Mouse (Mus musculus): ENCODE measurements around the gene Lrrc27. TPM values are rescaled to one million over a fixed set of nuclear protein-coding genes. Genes with fewer than 3 reads are reported as not detected.

Lrrc27 gene
- polyA plus RNA-seq, 1 experiment, result not detected

DNA sequence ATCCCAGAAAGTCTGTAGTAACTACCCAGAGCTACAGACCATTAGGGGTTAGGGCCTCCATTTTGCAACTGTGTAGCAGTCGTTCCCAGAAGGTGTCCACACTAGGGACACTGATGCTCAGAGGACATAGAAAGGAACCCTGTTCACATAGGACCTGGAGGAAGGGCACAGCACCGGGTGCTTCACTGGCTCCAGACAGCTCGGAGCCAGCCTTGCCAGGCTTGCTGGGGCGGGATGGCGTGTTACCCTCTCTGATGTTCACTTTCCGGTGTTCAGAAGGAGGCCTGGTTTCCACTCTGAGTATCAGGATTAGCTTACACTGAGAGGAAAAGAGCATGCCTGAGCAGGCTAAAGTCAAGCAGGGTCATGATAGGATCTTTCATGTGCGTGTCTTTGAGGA, 3.2 kb downstream of the Lrrc27 start:
- Histone ChIP-seq H3K4me1 (ENCODE audit: control insufficient read depth, insufficient read depth, low read length) (no peaks in the 10 kb centered on the region), H3K27ac (ENCODE audit: control insufficient read depth, insufficient read depth, low read depth, low read length, poor library complexity) (no peak overlapping the region), H3K4me3 (replicated peaks; ENCODE audit: control insufficient read depth, low read depth, low read length) (no peak overlapping the region)
- TF ChIP-seq CTCF (IDR thresholded peaks at IDR 0.05; ENCODE audit: control insufficient read depth, insufficient read depth, low read length) (no peak), POLR2A (IDR thresholded peaks at IDR 0.05; ENCODE audit: borderline replicate concordance, control insufficient read depth, low read depth, low read length) (no peak)
- 80% methylated on average over 7 of the region's 7 CpGs for WGBS

DNA sequence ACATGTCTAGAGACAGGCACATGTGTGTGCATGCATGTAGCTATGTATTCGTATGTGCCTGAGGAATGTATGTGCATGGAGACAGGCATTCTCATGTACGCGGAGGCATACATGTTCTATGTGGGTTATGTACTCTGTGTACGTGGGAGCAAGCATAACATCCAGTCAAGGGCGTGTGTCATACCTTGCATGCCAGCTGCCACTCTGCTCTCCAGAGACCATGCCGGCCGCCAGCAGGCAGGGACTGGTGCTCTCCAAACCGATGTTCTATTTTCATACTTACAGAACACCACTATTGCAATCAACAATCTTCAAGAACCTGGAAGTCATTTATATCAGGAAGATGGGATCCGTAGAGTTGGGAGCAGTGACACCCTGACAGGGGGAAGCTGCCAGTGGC, 3.7 kb downstream of the Lrrc27 start:
- WGBS, result 86% methylated on average over 9 of the region's 9 CpGs
- Histone ChIP-seq H3K4me3 (replicated peaks; ENCODE audit: control insufficient read depth, low read depth, low read length) (no peak overlapping the region), H3K27ac (ENCODE audit: control insufficient read depth, insufficient read depth, low read depth, low read length, poor library complexity) (no peak overlapping the region), H3K4me1 (ENCODE audit: control insufficient read depth, insufficient read depth, low read length) (no peaks in the 10 kb centered on the region)
- no peak for TF ChIP-seq POLR2A (IDR thresholded peaks at IDR 0.05; ENCODE audit: borderline replicate concordance, control insufficient read depth, low read depth, low read length)
- TF ChIP-seq CTCF (IDR thresholded peaks at IDR 0.05; ENCODE audit: control insufficient read depth, insufficient read depth, low read length), result no peak

DNA sequence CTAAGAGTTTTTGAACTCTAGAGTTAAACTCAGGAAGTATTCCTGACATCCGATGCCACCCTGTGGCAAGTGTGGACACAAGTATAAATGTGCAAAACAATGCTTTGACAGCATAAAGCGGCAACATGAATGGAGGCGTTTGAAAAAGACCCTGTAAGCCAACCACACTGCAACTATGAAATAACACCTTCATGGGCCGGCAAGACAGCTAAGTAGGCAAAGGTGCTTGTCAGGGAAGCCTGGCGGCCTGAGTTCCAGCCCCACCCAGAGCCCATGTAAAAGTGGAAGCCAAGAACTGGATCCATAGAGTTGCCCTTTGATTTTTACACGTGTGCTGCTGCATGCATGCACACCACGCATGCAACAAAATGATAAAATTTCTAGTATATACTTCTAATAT, 4.3 kb downstream of the Lrrc27 start:
- no peak for TF ChIP-seq CTCF (IDR thresholded peaks at IDR 0.05; ENCODE audit: control insufficient read depth, insufficient read depth, low read length)
- TF ChIP-seq POLR2A (IDR thresholded peaks at IDR 0.05; ENCODE audit: borderline replicate concordance, control insufficient read depth, low read depth, low read length), result no peak
- no peaks in the 10 kb centered on the region for H3K4me1 ChIP-seq (ENCODE audit: control insufficient read depth, insufficient read depth, low read length)
- WGBS, result 84% methylated on average over 7 of the region's 7 CpGs
- no peak overlapping the region for H3K4me3 ChIP-seq (replicated peaks; ENCODE audit: control insufficient read depth, low read depth, low read length)
- no peak overlapping the region for H3K27ac ChIP-seq (ENCODE audit: control insufficient read depth, insufficient read depth, low read depth, low read length, poor library complexity)

DNA sequence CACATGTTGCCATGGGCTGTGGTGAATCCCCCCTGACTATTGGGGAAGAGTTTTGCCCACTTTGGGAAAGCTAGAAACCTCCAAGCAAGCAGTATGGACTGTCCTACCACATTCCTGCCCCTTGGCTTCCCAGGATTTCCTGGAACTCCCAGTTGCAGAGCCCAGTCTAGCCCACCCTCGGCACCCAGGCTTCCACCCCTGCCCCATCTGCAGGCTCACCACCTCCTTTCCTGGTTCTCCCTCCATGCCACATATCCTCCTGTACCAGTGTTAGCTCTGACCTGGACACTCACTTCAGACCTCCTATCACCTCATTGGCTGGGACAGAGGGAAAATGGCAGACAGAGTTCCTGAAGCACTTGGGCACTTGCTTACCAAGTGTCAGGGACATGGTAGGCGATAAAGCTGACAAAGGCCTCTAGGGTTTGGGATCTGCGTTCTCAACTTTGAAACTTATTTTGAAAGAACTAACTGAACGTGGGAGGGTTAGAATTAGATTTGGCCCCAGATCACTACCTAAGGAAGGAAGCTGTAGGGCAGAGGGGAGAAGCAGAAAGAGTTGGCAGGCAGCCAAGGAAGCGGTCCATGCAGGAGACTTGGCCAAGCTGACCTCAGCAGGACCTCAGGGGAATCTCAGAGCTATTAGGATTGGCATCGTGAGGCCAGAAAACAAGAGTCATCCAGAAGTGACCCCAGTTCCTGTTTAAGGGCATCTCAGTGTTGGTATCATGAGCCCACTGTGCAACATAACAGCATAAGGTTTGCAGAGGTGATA, 6.0 kb downstream of the Lrrc27 start:
- Histone ChIP-seq H3K4me3 (replicated peaks; ENCODE audit: control insufficient read depth, low read depth, low read length) (no peak overlapping the region), H3K27ac (ENCODE audit: control insufficient read depth, insufficient read depth, low read depth, low read length, poor library complexity) (no peak overlapping the region), H3K4me1 (ENCODE audit: control insufficient read depth, insufficient read depth, low read length) (peaks cover 4% of the 10 kb centered on the region; the same call in 1 of the 2 replicates)
- TF ChIP-seq POLR2A (IDR thresholded peaks at IDR 0.05; ENCODE audit: borderline replicate concordance, control insufficient read depth, low read depth, low read length), result no peak
- WGBS, result 23% methylated on average over 6 of the region's 6 CpGs

- 70% methylated on average over 5 of the region's 5 CpGs for WGBS
- Histone ChIP-seq H3K4me3 (replicated peaks; ENCODE audit: control insufficient read depth, low read depth, low read length) (no peak overlapping the region), H3K27ac (ENCODE audit: control insufficient read depth, insufficient read depth, low read depth, low read length, poor library complexity) (no peak overlapping the region), H3K4me1 (ENCODE audit: control insufficient read depth, insufficient read depth, low read length) (peaks cover 5% of the 10 kb centered on the region; the same call in 1 of the 2 replicates)
- TF ChIP-seq POLR2A (IDR thresholded peaks at IDR 0.05; ENCODE audit: borderline replicate concordance, control insufficient read depth, low read depth, low read length), result no peak
- TF ChIP-seq CTCF (IDR thresholded peaks at IDR 0.05; ENCODE audit: control insufficient read depth, insufficient read depth, low read length), result no peak
Observed at GRCm38 (mm10) chr7:139219486-139219885, 6.7 kb downstream of the Lrrc27 start.

DNA sequence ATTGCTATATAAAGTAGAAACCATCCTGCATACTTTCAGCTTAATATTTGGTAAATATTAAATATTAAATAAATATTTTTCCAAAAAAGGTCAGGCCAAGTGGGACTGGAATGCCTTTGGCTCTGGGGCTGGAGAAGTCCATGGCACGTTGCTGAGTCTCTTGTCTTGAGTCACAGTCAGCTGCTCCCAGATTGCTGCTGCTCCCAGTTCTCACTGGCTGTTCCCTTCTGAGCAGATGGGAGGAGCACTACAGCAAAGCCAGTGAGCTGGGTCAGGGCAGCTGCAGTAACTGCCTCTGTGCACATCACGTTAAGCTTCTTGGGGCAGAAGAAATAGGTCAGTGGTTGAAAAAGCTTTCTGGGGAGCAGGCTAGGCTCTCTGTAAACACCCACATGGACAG, 7.5 kb downstream of the Lrrc27 start:
- H3K4me3 ChIP-seq (replicated peaks; ENCODE audit: control insufficient read depth, low read depth, low read length), result no peak overlapping the region
- WGBS, result 28% methylated on average over 2 of the region's 2 CpGs
- no peak overlapping the region for H3K27ac ChIP-seq (ENCODE audit: control insufficient read depth, insufficient read depth, low read depth, low read length, poor library complexity)
- TF ChIP-seq CTCF (IDR thresholded peaks at IDR 0.05; ENCODE audit: control insufficient read depth, insufficient read depth, low read length) (no peak), POLR2A (IDR thresholded peaks at IDR 0.05; ENCODE audit: borderline replicate concordance, control insufficient read depth, low read depth, low read length) (no peak)
- H3K4me1 ChIP-seq (ENCODE audit: control insufficient read depth, insufficient read depth, low read length), result peaks cover 9% of the 10 kb centered on the region; the same call in 1 of the 2 replicates

DNA sequence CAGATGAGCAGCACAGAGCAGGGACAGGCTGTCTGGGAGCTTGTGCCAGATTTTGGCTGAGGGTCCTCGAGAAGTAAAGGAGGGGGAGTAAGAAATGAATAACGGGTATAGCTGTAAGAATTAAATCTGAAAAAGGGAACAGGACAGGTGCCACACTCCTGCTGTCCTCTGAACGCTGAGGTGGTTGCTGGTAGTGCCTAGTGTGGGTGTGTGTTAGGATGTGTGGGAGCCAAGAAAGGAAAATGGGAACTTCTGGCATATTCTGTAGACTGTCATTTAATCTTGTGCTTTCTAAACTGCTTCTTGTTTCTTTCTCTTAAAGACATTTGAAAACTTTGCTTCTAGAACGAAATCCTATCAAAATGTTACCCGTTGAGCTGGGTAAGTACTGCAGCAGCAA, 8.3 kb downstream of the Lrrc27 start:
- TF ChIP-seq POLR2A (IDR thresholded peaks at IDR 0.05; ENCODE audit: borderline replicate concordance, control insufficient read depth, low read depth, low read length), result no peak
- no peak for TF ChIP-seq CTCF (IDR thresholded peaks at IDR 0.05; ENCODE audit: control insufficient read depth, insufficient read depth, low read length)
- no peak overlapping the region for H3K27ac ChIP-seq (ENCODE audit: control insufficient read depth, insufficient read depth, low read depth, low read length, poor library complexity)
- H3K4me1 ChIP-seq (ENCODE audit: control insufficient read depth, insufficient read depth, low read length), result peaks cover 10% of the 10 kb centered on the region; the same call in 1 of the 2 replicates
- H3K4me3 ChIP-seq (replicated peaks; ENCODE audit: control insufficient read depth, low read depth, low read length), result no peak overlapping the region
- WGBS, result 67% methylated on average over 5 of the region's 5 CpGs

- no peak for TF ChIP-seq POLR2A (IDR thresholded peaks at IDR 0.05; ENCODE audit: borderline replicate concordance, control insufficient read depth, low read depth, low read length)
- TF ChIP-seq CTCF (IDR thresholded peaks at IDR 0.05; ENCODE audit: control insufficient read depth, insufficient read depth, low read length), result no peak
- 83% methylated on average over 2 of the region's 2 CpGs for WGBS
- Histone ChIP-seq H3K4me3 (replicated peaks; ENCODE audit: control insufficient read depth, low read depth, low read length) (no peak overlapping the region), H3K4me1 (ENCODE audit: control insufficient read depth, insufficient read depth, low read length) (peaks cover 10% of the 10 kb centered on the region; the same call in 1 of the 2 replicates), H3K27ac (ENCODE audit: control insufficient read depth, insufficient read depth, low read depth, low read length, poor library complexity) (no peak overlapping the region)
Observed at GRCm38 (mm10) chr7:139221856-139222255, 9.1 kb downstream of the Lrrc27 start.

All from bone marrow, adult 2 months (tissue).